Mouse (Mus musculus): ENCODE measurements at regions not wholly inside any gene's neighbourhood (a gene's known extent, or its start where the extent isn't known, plus 50 kb on each side); places are given as distances from the start of the nearest gene placed in this dataset.

- intact Hi-C loops (cut with DNase I), result no loop called here
- DNase-seq (ENCODE audit: low spot score in 2 of 2), result no peak
These were observed 114.1 kb downstream of the Erv3 start for GRCm38 (mm10) chr2:131745381-131745895.

GRCm38 (mm10) chr2:131744957-131745356, 114.6 kb downstream of the Erv3 start:
- no peak for DNase-seq (ENCODE audit: low spot score in 2 of 2)

GRCm38 (mm10) chr2:131740456-131740855, 119.1 kb downstream of the Erv3 start:
- intact Hi-C loops (cut with DNase I), result loop anchor here (2.0 kb wide), 1 partner anchor 70 kb away; no protein-coding TSS in a partner anchor
- DNase-seq (ENCODE audit: low spot score in 2 of 2), result peak; percentile 21 to 71

More at GRCm38 (mm10) chr2:131744957-131745356, 114.6 kb downstream of the Erv3 start:
- intact Hi-C loops (cut with DNase I), result no loop called here

- intact Hi-C loops (cut with DNase I), result no loop called here
- no peak for DNase-seq (ENCODE audit: low spot score in 2 of 2)
These were observed 120.5 kb downstream of the Erv3 start for GRCm38 (mm10) chr2:131739022-131739421.

- DNase-seq (ENCODE audit: low spot score in 2 of 2), result no peak
- intact Hi-C loops (cut with DNase I), result no loop called here
These were observed 124.7 kb downstream of the Erv3 start for GRCm38 (mm10) chr2:131734740-131735378.

GRCm38 (mm10) chr2:131726533-131726932, 133.0 kb downstream of the Erv3 start:
- DNase-seq (ENCODE audit: low spot score in 2 of 2), result no peak
- intact Hi-C loops (cut with DNase I), result no loop called here

- DNase-seq (ENCODE audit: low spot score in 2 of 2), result no peak
- intact Hi-C loops (cut with DNase I), result no loop called here
These were observed 137.7 kb downstream of the Erv3 start for GRCm38 (mm10) chr2:131721631-131722545.

GRCm38 (mm10) chr2:131717561-131717960, 142.0 kb downstream of the Erv3 start:
- DNase-seq (ENCODE audit: low spot score in 2 of 2), result no peak
- intact Hi-C loops (cut with DNase I), result no loop called here

- DNase-seq (ENCODE audit: low spot score in 2 of 2), result peak in 1 of 2 experiments; percentile 64
- intact Hi-C loops (cut with DNase I), result no loop called here
These were observed 142.7 kb downstream of the Erv3 start for GRCm38 (mm10) chr2:131716841-131717240.

GRCm38 (mm10) chr2:131715381-131715780, 144.2 kb downstream of the Erv3 start:
- intact Hi-C loops (cut with DNase I), result no loop called here
- DNase-seq (ENCODE audit: low spot score in 2 of 2), result no peak

GRCm38 (mm10) chr2:131711886-131712285, 147.7 kb downstream of the Erv3 start:
- intact Hi-C loops (cut with DNase I), result no loop called here
- DNase-seq (ENCODE audit: low spot score in 2 of 2), result no peak

GRCm38 (mm10) chr2:131706565-131706964, 144.5 kb upstream of the Adra1d start:
- intact Hi-C loops (cut with DNase I), result no loop called here
- DNase-seq (ENCODE audit: low spot score in 2 of 2), result no peak

GRCm38 (mm10) chr2:131704406-131704805, 142.3 kb upstream of the Adra1d start:
- DNase-seq (ENCODE audit: low spot score in 2 of 2), result no peak
- intact Hi-C loops (cut with DNase I), result no loop called here

- intact Hi-C loops (cut with DNase I), result no loop called here
- DNase-seq (ENCODE audit: low spot score in 2 of 2), result peak in 1 of 2 experiments; percentile 64
These were observed 140.1 kb upstream of the Adra1d start for GRCm38 (mm10) chr2:131702146-131702545.

GRCm38 (mm10) chr2:131699798-131700197, 137.7 kb upstream of the Adra1d start:
- intact Hi-C loops (cut with DNase I), result no loop called here
- no peak for DNase-seq (ENCODE audit: low spot score in 2 of 2)

GRCm38 (mm10) chr2:131698008-131698965, 136.2 kb upstream of the Adra1d start:
- intact Hi-C loops (cut with DNase I), result no loop called here
- DNase-seq (ENCODE audit: low spot score in 2 of 2), result no peak

GRCm38 (mm10) chr2:131696307-131696706, 134.2 kb upstream of the Adra1d start:
- intact Hi-C loops (cut with DNase I), result no loop called here
- peak in 1 of 2 experiments; percentile 37 for DNase-seq (ENCODE audit: low spot score in 2 of 2)

GRCm38 (mm10) chr2:131689996-131690395, 127.9 kb upstream of the Adra1d start:
- intact Hi-C loops (cut with DNase I), result no loop called here
- DNase-seq (ENCODE audit: low spot score in 2 of 2), result no peak

- intact Hi-C loops (cut with DNase I), result no loop called here
- DNase-seq (ENCODE audit: low spot score in 2 of 2), result peak in 1 of 2 experiments; percentile 84
These were observed 126.2 kb upstream of the Adra1d start for GRCm38 (mm10) chr2:131688282-131688681.
